Mouse (Mus musculus) myocyte (in vitro differentiated cells): ENCODE measurements around the gene Bbs9. TPM values are rescaled to one million over a fixed set of nuclear protein-coding genes. Genes with fewer than 3 reads are reported as not detected.
A peak's percentile ranks its signal among the peaks of the same experiment; 100 is the strongest.

ENCODE experiments used
- H3K27me3 ChIP-seq: one replicate; pipeline ENCODE4 v1.6.1; 2011; ENCODE audit not compliant: control insufficient read depth, insufficient read depth, insufficient read length
- H3K36me3 ChIP-seq: one replicate; pipeline ENCODE4 v1.6.1; 2011; ENCODE audit not compliant: control insufficient read depth, insufficient read depth
- H3K4me2 ChIP-seq: one replicate; pipeline ENCODE4 v1.6.1; 2011; ENCODE audit warnings: low read depth, control low read depth
- H3K4me3 ChIP-seq: one replicate; pipeline ENCODE4 v1.5.1; 2011; ENCODE audit warnings: mild to moderate bottlenecking, control low read depth, moderate library complexity
- H3K79me2 ChIP-seq: one replicate; pipeline ENCODE4 v1.6.1; 2011; ENCODE audit not compliant: control insufficient read depth, insufficient read depth
- H3ac ChIP-seq: one replicate; pipeline ENCODE4 v1.6.1; 2011; ENCODE audit not compliant: control insufficient read depth, insufficient read length
- CEBPB ChIP-seq: IDR thresholded peaks from 2 replicates; pipeline ENCODE4 v1.6.1; 2011; ENCODE audit warnings: mild to moderate bottlenecking, moderate library complexity; ENCODE audit not compliant: poor library complexity, insufficient read depth, severe bottlenecking
- E2F4 ChIP-seq: IDR thresholded peaks from one replicate; pipeline ENCODE4 v1.6.1; 2011; ENCODE audit warnings: mild to moderate bottlenecking, control low read depth, moderate library complexity; ENCODE audit not compliant: insufficient read depth
- MAX ChIP-seq: IDR thresholded peaks from one replicate; pipeline ENCODE4 v1.6.1; 2011; ENCODE audit warnings: low read depth, mild to moderate bottlenecking, control low read depth
- MYOD1 ChIP-seq, 3 experiments: IDR thresholded peaks; one replicate each; pipeline ENCODE4 v1.6.1; 2011; ENCODE audit warnings: control low read depth in 2 of 3, low read depth in 2 of 3, mild to moderate bottlenecking in 2 of 3, moderate library complexity in 1 of 3; ENCODE audit not compliant: insufficient read length in 2 of 3, control insufficient read depth in 1 of 3
- MYOG ChIP-seq, 3 experiments: IDR thresholded peaks; one replicate each; pipeline ENCODE4 v1.6.1; 2011; ENCODE audit warnings: control low read depth in 2 of 3, low read depth in 2 of 3, mild to moderate bottlenecking in 2 of 3; ENCODE audit not compliant: insufficient read length in 2 of 3, control insufficient read depth in 1 of 3, insufficient read depth in 1 of 3
- POLR2A ChIP-seq: IDR thresholded peaks from one replicate; pipeline ENCODE4 v1.6.1; 2011; ENCODE audit warnings: low read depth, mild to moderate bottlenecking, control low read depth, moderate library complexity; ENCODE audit not compliant: insufficient read length
- POLR2AphosphoS2 ChIP-seq: IDR thresholded peaks from one replicate; pipeline ENCODE4 v1.6.1; 2011; ENCODE audit warnings: low read depth, control low read depth; ENCODE audit not compliant: insufficient read length
- REST ChIP-seq: IDR thresholded peaks from one replicate; pipeline ENCODE4 v1.6.1; 2011; ENCODE audit warnings: mild to moderate bottlenecking, control low read depth, moderate library complexity; ENCODE audit not compliant: insufficient read depth, insufficient read length
- SRF ChIP-seq: IDR thresholded peaks from one replicate; pipeline ENCODE4 v1.6.1; 2011; ENCODE audit warnings: low read depth; ENCODE audit not compliant: control insufficient read depth, insufficient read length
- TCF12 ChIP-seq: IDR thresholded peaks from one replicate; pipeline ENCODE4 v1.6.1; 2011; ENCODE audit warnings: mild to moderate bottlenecking, control low read depth; ENCODE audit not compliant: poor library complexity, insufficient read depth, severe bottlenecking
- TCF3 ChIP-seq: IDR thresholded peaks from one replicate; pipeline ENCODE4 v1.6.1; 2011; ENCODE audit warnings: low read depth, control low read depth; ENCODE audit not compliant: insufficient read length
- USF1 ChIP-seq: IDR thresholded peaks from one replicate; pipeline ENCODE4 v1.6.1; 2011; ENCODE audit warnings: low read depth, mild to moderate bottlenecking, control low read depth, moderate library complexity
- polyA plus RNA-seq: library from polyadenylated mRNA; unstranded; fragments of >200 nt; fragmentation: generic; extraction: Trizol; gene quantifications from one replicate; pipeline ENCODE4 v1.2.1, GENCODE M21; 2012; ENCODE audit warnings: missing spikeins

Gene Bbs9
- polyA plus RNA-seq, 1 experiment = 3.6 TPM

GRCm38 (mm10) chr9:22665155-22665554 is 189.6 kb downstream of the Bbs9 start:
- H3K27me3 ChIP-seq = no peaks in the 10 kb centered on the region
- no peaks in the 10 kb centered on the region for H3K79me2 ChIP-seq
- TF ChIP-seq MYOG (IDR thresholded peaks at IDR 0.05; ENCODE audit: control insufficient read depth in 1 of 3, insufficient read depth in 1 of 3, insufficient read length in 2 of 3, low read depth in 2 of 3) = no peak
- no peak for TF ChIP-seq REST
- TF ChIP-seq POLR2A = no peak
- TF ChIP-seq POLR2AphosphoS2 = no peak
- TF ChIP-seq CEBPB = no peak
- no peak for TF ChIP-seq USF1
- H3ac ChIP-seq = no peak overlapping the region
- no peak overlapping the region for H3K4me3 ChIP-seq
- H3K4me2 ChIP-seq = peak overlapping the region; percentile 51
- H3K36me3 ChIP-seq = no peaks in the 10 kb centered on the region

- no peak overlapping the region for H3K4me3 ChIP-seq
- no peak overlapping the region for H3K4me2 ChIP-seq
- no peak for TF ChIP-seq SRF
- no peak for TF ChIP-seq MYOG (IDR thresholded peaks at IDR 0.05; ENCODE audit: control insufficient read depth in 1 of 3, insufficient read depth in 1 of 3, insufficient read length in 2 of 3, low read depth in 2 of 3)
- TF ChIP-seq MYOD1 (IDR thresholded peaks at IDR 0.05; ENCODE audit: control insufficient read depth in 1 of 3, insufficient read length in 2 of 3, low read depth in 2 of 3) = no peak
- TF ChIP-seq E2F4 = no peak
- TF ChIP-seq POLR2AphosphoS2 = no peak
- no peak for TF ChIP-seq TCF3
- no peak for TF ChIP-seq CEBPB
- no peaks in the 10 kb centered on the region for H3K79me2 ChIP-seq
- no peaks in the 10 kb centered on the region for H3K27me3 ChIP-seq
- no peaks in the 10 kb centered on the region for H3K36me3 ChIP-seq
- H3ac ChIP-seq = no peak overlapping the region
Observed at GRCm38 (mm10) chr9:22672937-22673336, 197.4 kb downstream of the Bbs9 start.

- no peak overlapping the region for H3K4me3 ChIP-seq
- TF ChIP-seq MYOD1 (IDR thresholded peaks at IDR 0.05; ENCODE audit: control insufficient read depth in 1 of 3, insufficient read length in 2 of 3, low read depth in 2 of 3) = no peak
- no peak for TF ChIP-seq USF1
- TF ChIP-seq MAX = no peak
- TF ChIP-seq TCF3 = no peak
- TF ChIP-seq POLR2AphosphoS2 = no peak
- TF ChIP-seq E2F4 = no peak
- TF ChIP-seq POLR2A = no peak
- TF ChIP-seq CEBPB = no peak
- TF ChIP-seq SRF = no peak
- TF ChIP-seq TCF12 = no peak
- TF ChIP-seq MYOG (IDR thresholded peaks at IDR 0.05; ENCODE audit: control insufficient read depth in 1 of 3, insufficient read depth in 1 of 3, insufficient read length in 2 of 3, low read depth in 2 of 3) = no peak
- TF ChIP-seq REST = no peak
- H3K79me2 ChIP-seq = no peaks in the 10 kb centered on the region
- no peak overlapping the region for H3K4me2 ChIP-seq
- H3K27me3 ChIP-seq = no peaks in the 10 kb centered on the region
- H3ac ChIP-seq = no peak overlapping the region
- no peaks in the 10 kb centered on the region for H3K36me3 ChIP-seq
Observed at GRCm38 (mm10) chr9:22677132-22677829, 201.8 kb downstream of the Bbs9 start.

- no peaks in the 10 kb centered on the region for H3K36me3 ChIP-seq
- H3K27me3 ChIP-seq = no peaks in the 10 kb centered on the region
- no peak overlapping the region for H3K4me2 ChIP-seq
- H3ac ChIP-seq = no peak overlapping the region
- TF ChIP-seq MAX = no peak
- TF ChIP-seq MYOG (IDR thresholded peaks at IDR 0.05; ENCODE audit: control insufficient read depth in 1 of 3, insufficient read depth in 1 of 3, insufficient read length in 2 of 3, low read depth in 2 of 3) = peak in 2 of 3 experiments; percentile 42 to 66
- no peak for TF ChIP-seq E2F4
- no peak for TF ChIP-seq SRF
- TF ChIP-seq TCF3 = no peak
- no peak for TF ChIP-seq USF1
- TF ChIP-seq TCF12 = no peak
- no peak for TF ChIP-seq REST
- TF ChIP-seq POLR2AphosphoS2 = no peak
- TF ChIP-seq MYOD1 (IDR thresholded peaks at IDR 0.05; ENCODE audit: control insufficient read depth in 1 of 3, insufficient read length in 2 of 3, low read depth in 2 of 3) = peak in 2 of 3 experiments; percentile 58 to 81
- TF ChIP-seq CEBPB = no peak
- TF ChIP-seq POLR2A = no peak
- no peaks in the 10 kb centered on the region for H3K79me2 ChIP-seq
- H3K4me3 ChIP-seq = no peak overlapping the region
Observed at GRCm38 (mm10) chr9:22677997-22678396, 202.5 kb downstream of the Bbs9 start.

- Histone ChIP-seq H3K4me3 (no peak overlapping the region), H3K79me2 (no peaks in the 10 kb centered on the region), H3K4me2 (no peak overlapping the region), H3K27me3 (no peaks in the 10 kb centered on the region), H3ac (no peak overlapping the region), H3K36me3 (no peaks in the 10 kb centered on the region)
- TF ChIP-seq POLR2AphosphoS2 (no peak), REST (no peak), MAX (no peak), TCF3 (no peak), E2F4 (no peak), SRF (no peak), CEBPB (no peak), POLR2A (no peak), USF1 (no peak)
Observed at GRCm38 (mm10) chr9:22678496-22678895, 203.0 kb downstream of the Bbs9 start.
